Mouse (Mus musculus) intestine, postnatal 0 days (tissue): ENCODE measurements around the gene Rbp7. TPM values are rescaled to one million over a fixed set of nuclear protein-coding genes. Genes with fewer than 3 reads are reported as not detected.
"Not testable (repeated sequence)": the region's sequence is repeated elsewhere in the genome, so short reads cannot be mapped to it uniquely, and the experiment has no call there.

Experiments
- ATAC-seq: fragments of 200-750 bp; cut with Nextera tagmentation; 2 replicates; pipeline ENCODE4 v1.8.0; 2017; ENCODE audit warnings: mild to moderate bottlenecking, moderate TSS enrichment, moderate library complexity
- H3K27ac ChIP-seq: fragments of 300-500 bp; sonication (generic); 2 replicates; pipeline ENCODE4 v1.5.1; 2014; ENCODE audit warnings: mild to moderate bottlenecking, low read depth, low read length, moderate library complexity
- H3K27me3 ChIP-seq: fragments of 300-500 bp; sonication (generic); replicated peaks from 2 replicates; pipeline ENCODE4 v1.6.1; 2014; ENCODE audit warnings: low read length, mixed read lengths; ENCODE audit not compliant: control insufficient read depth, insufficient read depth
- H3K36me3 ChIP-seq: fragments of 300-500 bp; sonication (generic); 2 replicates; pipeline ENCODE4 v1.6.1; 2014; ENCODE audit warnings: mild to moderate bottlenecking, moderate library complexity; ENCODE audit not compliant: control insufficient read depth, insufficient read depth
- H3K4me1 ChIP-seq: fragments of 300-500 bp; sonication (generic); replicated peaks from 2 replicates; pipeline ENCODE4 v1.6.1; 2014; ENCODE audit warnings: antibody characterized with exemption, low read length, mixed read lengths; ENCODE audit not compliant: control insufficient read depth, insufficient read depth
- H3K4me2 ChIP-seq: fragments of 300-500 bp; sonication (generic); replicated peaks from 2 replicates; pipeline ENCODE4 v1.6.1; 2014; ENCODE audit warnings: low read depth, mild to moderate bottlenecking, moderate library complexity
- H3K4me3 ChIP-seq: fragments of 300-500 bp; sonication (generic); 2 replicates; pipeline ENCODE4 v1.5.1; 2014; ENCODE audit warnings: low read depth, low read length
- H3K9ac ChIP-seq: fragments of 300-500 bp; sonication (generic); 2 replicates; pipeline ENCODE4 v1.6.1; 2014; ENCODE audit warnings: mild to moderate bottlenecking, low read depth, low read length
- H3K9me3 ChIP-seq: fragments of 300-500 bp; sonication (generic); 2 replicates; pipeline ENCODE4 v1.6.1; 2016; ENCODE audit warnings: mixed run types; ENCODE audit not compliant: control insufficient read depth
- CTCF ChIP-seq: sonication (generic); IDR thresholded peaks from 2 replicates; pipeline ENCODE4 v1.5.1; 2016; ENCODE audit warnings: low read depth, mild to moderate bottlenecking, control low read depth, antibody characterized with exemption, moderate library complexity
- WGBS: fragments of 180-500 bp; shearing (Covaris S2); extraction: QIAGEN DNeasy Blood & Tissue Kit; methylation state at CpG from one replicate; pipeline ENCODE4 v1.1.7; 2014; 5-methylcytosine and 5-hydroxymethylcytosine counted together
- polyA plus RNA-seq: library from polyadenylated mRNA; unstranded; fragments of >200 nt; fragmentation: Nextera tagmentation; extraction: Ambion mirVana; gene quantifications from 2 replicates; pipeline ENCODE4 v1.2.1, GENCODE M21; 2015

Rbp7 gene
- polyA plus RNA-seq, 1 experiment from 2014 or later: 4.0 TPM

- Histone ChIP-seq H3K27me3 (no peaks in the 10 kb centered on the region), H3K36me3 (no peaks in the 10 kb centered on the region), H3K9ac (no peak overlapping the region), H3K4me1 (no peaks in the 10 kb centered on the region), H3K4me3 (no peak overlapping the region), H3K4me2 (no peak overlapping the region), H3K27ac (no peak overlapping the region), H3K9me3 (no peaks in the 10 kb centered on the region)
- 65% methylated on average over 1 of the region's 1 CpGs for WGBS
- no peak for ATAC-seq
- no peak for TF ChIP-seq CTCF
Observed at GRCm38 (mm10) chr4:149459425-149459824, 4.6 kb upstream of the Rbp7 start.

GRCm38 (mm10) chr4:149458526-149458925 is 3.7 kb upstream of the Rbp7 start:
- H3K4me3 ChIP-seq: no peak overlapping the region
- no peak for TF ChIP-seq CTCF
- H3K36me3 ChIP-seq: no peaks in the 10 kb centered on the region
- no peak overlapping the region for H3K4me2 ChIP-seq
- H3K9ac ChIP-seq: no peak overlapping the region
- no peak overlapping the region for H3K27ac ChIP-seq
- WGBS: 58% methylated on average over 5 of the region's 5 CpGs
- H3K4me1 ChIP-seq: no peaks in the 10 kb centered on the region
- no peaks in the 10 kb centered on the region for H3K27me3 ChIP-seq
- no peak for ATAC-seq
- H3K9me3 ChIP-seq: no peaks in the 10 kb centered on the region

- Histone ChIP-seq H3K27me3 (no peaks in the 10 kb centered on the region), H3K4me3 (no peak overlapping the region), H3K9me3 (no peaks in the 10 kb centered on the region), H3K9ac (no peak overlapping the region), H3K4me2 (no peak overlapping the region), H3K36me3 (no peaks in the 10 kb centered on the region), H3K27ac (no peak overlapping the region), H3K4me1 (no peaks in the 10 kb centered on the region)
- WGBS: 65% methylated on average over 6 of the region's 6 CpGs
- no peak for TF ChIP-seq CTCF
- ATAC-seq: no peak
Observed at GRCm38 (mm10) chr4:149457831-149458430, 3.2 kb upstream of the Rbp7 start.

GRCm38 (mm10) chr4:149457163-149457562 is 2.4 kb upstream of the Rbp7 start:
- 87% methylated on average over 27 of the region's 27 CpGs for WGBS
- H3K4me1 ChIP-seq, H3K36me3 ChIP-seq, H3K9ac ChIP-seq, H3K27me3 ChIP-seq, H3K4me2 ChIP-seq, H3K27ac ChIP-seq, H3K9me3 ChIP-seq, H3K4me3 ChIP-seq: not testable (repeated sequence)
- ATAC-seq: 0 out of 2 replicates have a peak, but pooled peaks have one; percentile 12

- H3K9me3 ChIP-seq: no peaks in the 10 kb centered on the region
- H3K27ac ChIP-seq: no peak overlapping the region
- ATAC-seq: no peak
- no peaks in the 10 kb centered on the region for H3K36me3 ChIP-seq
- H3K27me3 ChIP-seq: no peaks in the 10 kb centered on the region
- TF ChIP-seq CTCF: no peak
- H3K9ac ChIP-seq: no peak overlapping the region
- WGBS: 62% methylated on average over 17 of the region's 17 CpGs
- H3K4me2 ChIP-seq: no peak overlapping the region
- H3K4me3 ChIP-seq: no peak overlapping the region
- no peaks in the 10 kb centered on the region for H3K4me1 ChIP-seq
Observed at GRCm38 (mm10) chr4:149454263-149454662, 515 bp downstream of the Rbp7 start.

GRCm38 (mm10) chr4:149453656-149454055 is 1.1 kb downstream of the Rbp7 start:
- no peak for ATAC-seq

GRCm38 (mm10) chr4:149450636-149451035 is 4.1 kb downstream of the Rbp7 start:
- Histone ChIP-seq H3K9me3 (no peaks in the 10 kb centered on the region), H3K4me3 (no peak overlapping the region), H3K27me3 (no peaks in the 10 kb centered on the region), H3K4me2 (no peak overlapping the region), H3K36me3 (no peaks in the 10 kb centered on the region), H3K27ac (no peak overlapping the region), H3K9ac (no peak overlapping the region), H3K4me1 (no peaks in the 10 kb centered on the region)
- WGBS: 75% methylated on average over 3 of the region's 3 CpGs
- no peak for TF ChIP-seq CTCF
- no peak for ATAC-seq

More at GRCm38 (mm10) chr4:149453656-149454055, 1.1 kb downstream of the Rbp7 start:
- Histone ChIP-seq H3K36me3 (no peaks in the 10 kb centered on the region), H3K4me3 (no peak overlapping the region), H3K27me3 (no peaks in the 10 kb centered on the region), H3K4me2 (no peak overlapping the region), H3K4me1 (no peaks in the 10 kb centered on the region), H3K9me3 (no peaks in the 10 kb centered on the region), H3K9ac (no peak overlapping the region), H3K27ac (no peak overlapping the region)
- peak; percentile 71 for TF ChIP-seq CTCF
- 81% methylated on average over 4 of the region's 4 CpGs for WGBS
